Mouse (Mus musculus) gastrocnemius, adult 8-10 months (tissue): ENCODE measurements around the gene Sgpp2. TPM values are rescaled to one million over a fixed set of nuclear protein-coding genes. Genes with fewer than 3 reads are reported as not detected.

Source experiments
- DNase-seq, 2 experiments: peaks; one replicate each; pipeline ENCODE4 v3.0.0; 2022; ENCODE audit warnings: low spot score in 2 of 2
- total RNA-seq, 4 experiments: library from RNA; stranded (reverse); gene quantifications; 2 replicates each; pipeline ENCODE4 v1.2.4; 2022

The Sgpp2 gene
- total RNA-seq, 4 experiments from 2014 or later = not detected

DNA sequence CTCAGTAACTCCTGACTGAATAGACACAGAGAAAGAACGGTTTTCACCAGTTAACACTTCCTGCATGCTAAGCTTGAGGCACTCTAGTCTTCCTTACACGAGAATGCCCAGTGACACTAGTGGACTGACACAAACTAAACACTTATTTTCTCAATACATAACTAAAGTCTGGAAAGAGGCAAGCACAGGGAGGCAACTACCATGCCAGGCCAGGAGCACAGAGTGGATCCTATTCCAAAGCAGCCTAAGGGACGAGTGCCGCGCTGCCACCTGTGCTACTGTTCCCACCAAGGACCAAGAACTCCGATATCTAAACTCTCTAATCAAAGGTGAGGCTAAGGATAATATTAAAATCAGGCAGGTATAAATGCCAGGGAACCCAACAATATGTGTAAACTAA, 136.6 kb downstream of the Sgpp2 start:
- no peak for DNase-seq

DNA sequence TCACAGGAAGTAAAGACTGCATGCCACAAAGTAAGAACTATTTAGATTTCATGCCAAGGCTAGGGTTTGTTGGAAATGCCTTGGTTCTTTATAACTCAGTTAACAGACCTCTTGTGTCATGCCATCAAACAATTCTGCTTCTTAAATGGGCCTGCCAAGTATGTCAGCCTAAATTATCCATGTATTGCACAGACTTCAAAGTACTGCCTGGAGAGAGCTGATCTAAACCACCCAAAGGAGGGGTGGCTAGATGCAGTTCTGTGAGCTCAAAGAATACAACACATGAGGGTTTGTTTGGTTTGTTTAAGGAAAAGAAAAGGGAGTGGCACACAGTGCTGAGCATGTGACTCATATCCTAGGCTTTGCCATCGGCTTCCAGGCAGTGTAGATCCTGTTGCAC, 137.9 kb downstream of the Sgpp2 start:
- DNase-seq = no peak

DNA sequence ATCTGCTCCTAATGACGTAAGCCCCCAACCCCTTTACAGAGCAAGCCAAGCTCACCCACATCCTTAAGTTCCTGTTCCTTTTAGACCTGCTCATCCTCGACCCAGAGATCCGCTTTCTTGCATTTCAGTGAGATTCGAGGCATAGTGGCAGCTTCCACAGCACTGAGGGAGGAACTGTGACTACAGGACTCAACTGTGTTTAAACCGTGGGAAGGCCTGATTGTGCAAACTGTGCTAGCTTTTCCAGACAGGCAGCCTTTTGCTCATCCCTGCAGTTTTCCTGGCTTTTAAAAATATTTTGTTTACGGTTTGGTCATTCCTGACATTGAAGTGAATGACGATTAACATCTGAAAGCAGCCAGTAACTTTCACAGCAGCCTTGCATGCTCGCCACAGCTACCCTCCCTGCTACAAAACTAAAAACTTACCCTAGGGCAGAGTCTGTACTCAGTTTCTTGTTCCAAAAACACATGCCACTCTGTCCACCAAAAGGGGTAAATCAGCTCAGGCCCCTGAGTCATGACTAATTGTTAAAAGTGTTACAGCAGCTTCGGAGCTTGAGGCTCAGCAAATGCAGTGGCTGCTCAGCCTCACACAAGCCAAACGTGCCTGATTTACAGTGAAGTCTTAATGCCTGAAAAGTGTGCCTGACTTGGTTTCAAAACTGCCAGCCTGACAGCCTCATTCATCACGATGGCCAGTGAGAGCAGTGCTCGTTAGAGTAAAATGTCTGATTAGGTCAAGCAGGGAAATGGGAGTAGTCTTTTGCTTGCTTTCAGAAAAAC, 141.1 kb downstream of the Sgpp2 start:
- DNase-seq = no peak

DNA sequence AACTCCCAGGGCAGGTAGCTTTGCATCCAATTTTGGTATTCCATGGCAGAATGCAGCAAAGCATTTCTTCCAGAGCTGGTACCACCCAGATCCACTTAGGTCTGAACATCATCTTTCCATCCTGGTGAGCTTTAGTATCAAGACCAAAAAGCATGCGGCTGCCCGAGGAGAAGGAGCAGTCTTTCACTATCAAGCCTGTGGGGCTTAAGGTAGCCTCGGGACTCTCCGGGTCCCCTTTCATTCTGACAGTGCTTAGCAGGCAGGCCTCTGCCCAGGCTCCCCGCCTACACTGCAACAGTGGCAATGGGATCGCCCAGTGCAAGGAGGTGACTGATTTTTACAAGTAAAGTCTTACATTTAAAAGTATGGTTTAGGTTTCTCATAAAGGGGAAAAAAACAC, 142.4 kb downstream of the Sgpp2 start:
- DNase-seq = no peak

DNA sequence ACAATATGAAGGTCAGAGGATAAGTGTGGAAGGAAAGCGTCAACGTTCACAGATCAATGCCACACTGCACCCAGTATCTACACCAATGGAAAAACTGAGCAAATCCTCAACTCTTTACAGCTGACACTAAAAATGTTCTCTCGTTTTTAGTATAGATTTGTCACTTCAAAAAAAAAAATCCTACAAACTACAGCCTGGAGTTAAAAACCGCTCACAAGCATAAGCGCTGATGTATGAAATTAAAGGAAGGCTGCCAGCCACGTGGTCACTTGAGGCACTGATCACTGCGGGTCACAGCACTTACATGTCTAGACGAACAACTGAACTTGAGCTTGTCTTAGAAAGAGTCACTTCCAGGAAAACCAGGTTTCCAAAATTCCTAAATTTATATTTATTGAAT, 143.7 kb downstream of the Sgpp2 start:
- no peak for DNase-seq

DNA sequence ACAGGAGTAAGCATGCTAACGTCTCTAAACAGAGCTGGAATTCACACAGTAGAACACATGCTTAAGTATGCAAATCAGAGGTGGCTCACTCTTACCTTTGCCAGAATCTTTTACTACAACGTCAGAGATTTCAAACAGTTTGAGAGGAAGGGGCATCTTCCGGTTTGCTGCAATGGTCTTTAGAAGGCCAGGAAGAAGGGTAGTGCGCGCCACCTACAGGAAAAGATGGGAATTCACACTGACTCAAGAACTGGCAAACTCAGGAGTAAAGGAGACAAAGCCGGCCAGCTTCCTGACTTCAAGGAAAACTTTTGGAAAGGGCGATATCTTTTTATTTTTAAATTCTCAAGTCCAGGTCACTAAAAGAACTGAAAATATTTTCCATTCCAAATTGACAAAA, 144.5 kb downstream of the Sgpp2 start:
- no peak for DNase-seq

Other genes with a start within 250 kb of the Sgpp2 start
- gene Pax3, start 113.2 kb upstream of the Sgpp2 start, total RNA-seq = not detected
- gene Farsb, start 178.6 kb downstream of the Sgpp2 start, total RNA-seq = 10 to 100 TPM; 57.1 to 63.6 (median 58.9) TPM
- gene Mogat1, start 200.6 kb downstream of the Sgpp2 start, total RNA-seq = under 1 TPM in 1 of 4 experiments, not detected in 3; 0.67 TPM
- gene BC035947, start 201.8 kb downstream of the Sgpp2 start, total RNA-seq = under 1 TPM in 1 of 4 experiments, not detected in 3; 0.09 TPM